Mouse (Mus musculus): ENCODE results near the gene Sec22b.

The Sec22b gene

DNA sequence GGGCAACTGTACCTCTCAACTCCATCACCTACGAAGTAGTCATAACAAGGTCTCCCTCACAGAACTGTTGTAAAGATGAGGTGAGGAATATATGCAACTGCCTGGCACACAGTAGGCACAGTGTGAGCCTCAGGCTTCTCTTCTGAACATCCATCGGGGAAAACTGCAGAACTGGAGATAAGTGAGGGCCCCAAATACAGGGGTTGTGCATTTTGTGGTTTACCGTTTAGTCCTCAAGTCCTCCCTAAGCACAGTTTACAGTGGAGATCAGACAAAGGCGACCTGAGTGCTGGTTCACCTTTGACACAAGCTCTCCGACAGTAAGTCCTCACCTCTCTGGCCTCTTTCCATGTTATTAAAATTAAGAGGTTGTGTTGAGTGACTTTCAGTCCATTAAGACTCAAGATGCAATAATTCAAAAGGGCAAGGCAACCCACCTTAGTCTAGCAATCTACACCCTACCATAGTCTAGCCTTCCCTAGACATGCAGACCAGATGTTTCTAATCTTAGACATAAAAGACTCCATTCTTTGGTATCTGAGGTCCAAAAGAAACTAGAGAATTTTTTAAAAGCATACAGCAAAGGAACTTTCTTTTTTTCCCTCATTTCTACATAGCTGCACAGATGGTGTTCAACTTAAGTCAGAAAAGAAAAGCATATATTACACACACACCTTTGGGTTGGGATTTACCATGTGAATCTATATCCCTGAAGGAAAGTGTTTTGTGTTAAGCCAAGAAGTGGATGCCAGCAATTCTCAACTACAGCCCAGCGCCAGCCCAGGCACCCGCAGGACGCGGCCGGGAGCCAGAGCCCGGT lies 40.7 kb downstream of the Sec22b start:
- DNase-seq = no peak

DNA sequence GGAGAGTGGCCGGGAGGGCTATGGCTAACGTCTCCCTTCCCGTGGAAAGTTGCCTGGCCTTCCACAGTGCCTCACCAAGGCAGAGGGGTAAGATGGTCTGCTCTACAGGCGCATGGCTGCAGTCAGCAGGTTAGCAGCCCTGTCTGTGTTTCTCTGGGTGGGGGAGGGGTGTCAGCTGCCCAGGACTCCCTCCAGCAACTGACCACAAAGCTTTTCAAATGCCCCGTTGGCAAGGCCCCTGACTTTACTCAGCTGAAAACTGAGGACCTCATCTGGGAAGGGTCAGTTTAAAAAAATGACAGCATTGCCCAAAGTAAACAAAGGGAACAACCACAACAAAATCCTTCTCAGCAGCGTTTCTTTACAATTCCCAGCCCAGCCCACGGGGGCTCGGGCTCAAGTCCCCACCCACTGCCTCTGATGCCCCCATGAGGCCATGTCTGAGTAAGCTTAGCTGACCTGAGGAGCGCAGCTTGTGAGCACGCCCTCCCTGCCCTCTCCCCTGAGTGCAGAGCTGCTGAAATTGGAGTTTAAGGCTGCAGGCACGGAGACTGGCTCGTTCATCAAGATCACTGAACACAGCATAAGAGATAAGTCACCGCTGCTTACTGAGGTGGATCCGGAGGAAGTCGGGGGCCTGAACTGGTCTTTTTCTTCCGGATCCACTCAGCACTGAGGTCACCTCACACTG lies 41.4 kb downstream of the Sec22b start:
- no peak for DNase-seq

DNA sequence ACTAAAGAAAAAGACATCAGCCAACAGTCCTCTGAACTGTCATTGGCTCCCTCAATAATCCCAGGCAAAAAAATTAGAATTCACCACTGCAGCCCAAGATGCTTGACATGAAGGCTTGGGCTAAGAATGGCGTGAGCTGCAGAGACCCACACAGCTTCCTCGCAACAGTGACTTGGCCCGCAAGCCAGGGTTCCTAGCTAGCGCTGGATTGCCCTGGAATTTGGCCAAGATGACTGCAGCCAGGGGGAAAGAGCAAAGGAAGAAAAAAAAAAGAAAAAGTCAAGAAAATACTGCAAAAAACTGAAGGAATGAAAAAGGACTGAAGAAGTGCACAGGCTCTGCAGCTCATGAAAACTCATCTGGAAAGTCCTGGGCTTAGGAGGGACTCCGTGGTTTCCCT lies 43.5 kb downstream of the Sec22b start:
- no peak for DNase-seq

DNA sequence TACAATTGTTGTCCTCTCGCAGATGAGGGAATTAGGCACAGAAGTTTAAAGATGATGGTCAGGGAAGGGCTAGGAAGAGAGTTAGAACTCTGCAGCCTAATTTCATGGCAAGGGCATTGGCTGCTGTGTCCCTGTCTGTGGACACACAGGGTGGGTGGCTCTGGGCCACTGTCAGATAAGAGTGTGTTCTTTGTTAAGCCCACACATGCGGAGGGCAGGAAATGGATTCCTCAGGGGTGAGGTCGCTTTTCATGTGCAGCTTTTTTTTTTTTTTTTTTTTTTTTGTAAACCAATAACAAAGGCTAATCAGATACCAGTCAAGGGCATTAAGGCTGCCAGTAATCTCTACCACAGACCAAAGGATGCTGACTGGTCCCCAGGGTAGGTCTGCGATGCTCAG lies 45.4 kb downstream of the Sec22b start:
- no peak for DNase-seq

DNA sequence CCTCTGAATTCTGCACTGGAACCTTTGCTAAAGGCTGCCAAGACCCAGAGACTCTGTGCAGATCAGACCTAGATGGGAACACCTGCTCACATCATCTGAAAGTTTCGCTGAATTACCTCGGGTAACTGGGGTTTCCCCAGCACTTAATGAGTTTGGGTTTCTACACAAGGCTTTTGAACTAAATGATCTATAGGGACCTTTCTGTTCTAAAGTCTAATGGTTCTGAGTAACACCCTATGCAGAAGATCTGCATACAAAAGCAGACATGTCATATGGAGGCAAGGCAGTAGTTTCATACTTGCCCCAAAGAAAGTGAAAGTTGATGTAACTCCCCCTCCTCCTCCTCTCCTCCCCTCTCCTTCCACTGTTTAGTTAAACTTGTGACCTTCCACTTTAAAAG lies 47.5 kb downstream of the Sec22b start:
- no peak for DNase-seq

DNA sequence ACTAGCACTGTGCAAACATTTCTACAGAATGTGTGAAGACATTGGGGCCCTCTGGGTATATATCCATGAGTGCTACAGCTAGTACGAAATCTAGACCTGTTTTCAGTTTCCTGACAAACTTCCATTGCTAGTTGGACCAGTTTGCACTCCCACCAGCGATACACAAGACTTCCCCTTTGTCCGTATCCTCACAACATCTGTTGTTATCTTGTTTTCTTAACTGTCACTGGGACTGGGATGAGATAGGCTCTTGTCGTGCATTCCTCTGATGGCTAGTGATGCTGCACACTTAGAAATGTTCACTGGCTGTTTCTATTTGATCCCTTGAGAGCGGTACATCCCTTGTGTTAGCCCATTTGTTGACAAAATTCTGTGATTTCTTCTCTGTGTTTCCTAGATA lies 49.0 kb downstream of the Sec22b start:
- DNase-seq = no peak

DNA sequence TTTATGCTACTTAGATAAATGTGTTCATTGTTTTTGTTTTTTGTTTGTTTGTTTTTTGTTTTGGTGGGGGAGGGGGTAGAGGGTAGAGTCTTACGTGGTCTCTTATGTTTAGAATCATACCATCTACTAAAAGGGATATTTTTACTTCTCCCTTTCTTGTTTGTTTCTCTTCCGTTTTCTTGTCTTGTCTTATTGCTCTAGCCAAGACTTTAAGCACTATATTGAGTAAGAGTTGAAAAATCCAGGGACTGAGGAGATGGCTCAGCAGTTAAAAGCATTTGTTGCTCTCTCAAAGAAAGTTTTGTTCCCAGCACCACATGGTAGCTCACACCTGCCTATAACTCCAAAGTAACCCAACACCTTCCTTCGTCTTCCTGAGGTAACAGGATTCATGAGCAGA lies 50.1 kb downstream of the Sec22b start:
- DNase-seq = no peak

DNA sequence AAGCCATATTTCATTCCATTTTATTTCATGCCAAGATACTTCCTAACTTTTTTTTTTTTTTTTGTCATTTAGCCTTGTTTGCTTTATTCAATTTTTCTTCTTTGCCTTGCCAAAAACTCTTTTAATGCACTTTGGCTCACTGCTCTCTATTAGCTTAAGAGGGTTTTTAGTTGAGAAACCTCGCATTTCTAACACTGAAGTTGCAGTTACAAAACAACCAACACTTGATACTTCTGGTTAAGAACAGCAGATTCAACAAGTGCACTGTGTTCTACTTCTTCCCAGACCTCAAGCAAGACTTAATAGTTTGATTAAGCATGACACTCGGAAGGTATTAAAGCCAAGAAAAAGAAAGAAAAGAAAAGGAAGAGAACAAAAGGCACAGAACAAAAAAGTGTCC lies 52.2 kb downstream of the Sec22b start:
- DNase-seq = no peak

DNA sequence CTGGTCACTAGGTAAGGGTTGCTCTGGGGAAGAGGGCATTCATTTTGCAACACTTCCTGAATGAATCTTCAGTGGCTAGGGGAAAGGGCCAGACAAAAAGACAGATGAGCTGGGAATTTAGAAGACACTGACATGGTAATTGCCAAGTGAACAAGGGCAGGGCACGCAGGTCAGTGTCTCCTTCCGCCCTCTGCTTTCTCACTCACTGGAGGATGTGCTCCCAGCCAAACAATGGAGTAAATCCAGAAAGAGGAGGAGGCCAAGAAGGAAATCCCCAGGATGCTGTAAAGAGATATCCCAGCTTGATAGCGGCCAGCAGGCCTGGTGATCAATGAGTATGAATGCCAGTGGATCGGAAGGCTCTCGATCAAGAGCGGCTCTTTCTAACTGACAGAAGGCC lies 55.3 kb downstream of the Sec22b start:
- DNase-seq = no peak

DNA sequence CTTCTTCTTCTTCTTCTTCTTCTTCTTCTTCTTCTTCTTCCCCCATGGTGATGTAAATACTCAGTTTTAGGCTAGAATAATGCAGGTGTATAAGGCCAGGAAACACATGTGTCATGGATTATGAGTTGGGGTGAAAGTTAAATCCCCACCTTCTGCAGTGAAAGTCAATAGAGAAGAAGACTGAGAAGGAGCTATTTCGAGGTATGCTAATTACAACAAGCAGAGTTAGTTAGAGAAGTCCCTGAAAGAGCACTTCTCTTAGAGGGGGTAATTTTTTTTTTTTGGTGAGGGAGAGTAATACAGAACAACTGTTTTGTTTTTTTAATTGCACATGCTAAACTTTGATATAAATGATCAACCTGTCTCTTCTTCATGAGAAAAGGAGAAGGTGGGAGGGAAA lies 55.9 kb downstream of the Sec22b start:
- DNase-seq = no peak

DNA sequence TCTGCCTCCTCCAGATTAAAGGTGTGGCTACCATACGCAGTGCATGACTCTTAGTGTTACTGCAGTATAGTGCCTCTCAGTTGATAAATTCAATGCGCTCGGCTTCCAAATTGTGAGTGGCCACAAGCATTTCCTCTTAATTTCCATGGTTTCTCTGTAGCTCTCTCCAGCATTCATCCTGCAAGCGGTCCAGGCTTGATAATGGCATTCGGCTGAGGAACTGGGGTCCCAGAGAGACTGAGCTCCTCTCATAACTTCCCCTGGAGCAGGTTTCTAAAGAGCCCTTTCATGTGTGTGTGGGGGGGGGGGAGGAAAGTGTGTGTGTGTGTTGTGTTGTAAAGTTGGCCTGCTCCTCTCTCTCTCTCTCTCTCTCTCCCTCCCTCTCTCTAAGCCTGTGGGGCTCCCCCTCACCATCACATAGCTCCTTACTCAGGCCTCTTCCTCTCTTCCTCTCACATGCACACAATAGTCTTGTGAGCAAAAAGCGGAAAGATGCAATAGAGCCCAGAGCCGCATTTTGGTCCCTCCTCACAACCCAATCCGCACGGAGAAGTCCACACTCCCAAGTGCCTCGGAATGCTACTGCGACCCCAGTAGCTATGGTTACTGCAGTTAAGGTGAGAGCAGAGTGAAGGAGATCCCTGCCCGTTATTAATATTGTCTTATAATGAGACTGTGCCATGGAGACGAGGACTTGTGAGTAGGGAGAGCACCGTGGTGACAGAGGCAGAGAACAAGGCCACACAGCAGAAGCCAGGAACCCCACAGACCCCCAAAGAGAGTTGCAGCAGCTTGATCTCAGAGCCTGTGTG lies 60.0 kb downstream of the Sec22b start:
- no peak for DNase-seq

DNA sequence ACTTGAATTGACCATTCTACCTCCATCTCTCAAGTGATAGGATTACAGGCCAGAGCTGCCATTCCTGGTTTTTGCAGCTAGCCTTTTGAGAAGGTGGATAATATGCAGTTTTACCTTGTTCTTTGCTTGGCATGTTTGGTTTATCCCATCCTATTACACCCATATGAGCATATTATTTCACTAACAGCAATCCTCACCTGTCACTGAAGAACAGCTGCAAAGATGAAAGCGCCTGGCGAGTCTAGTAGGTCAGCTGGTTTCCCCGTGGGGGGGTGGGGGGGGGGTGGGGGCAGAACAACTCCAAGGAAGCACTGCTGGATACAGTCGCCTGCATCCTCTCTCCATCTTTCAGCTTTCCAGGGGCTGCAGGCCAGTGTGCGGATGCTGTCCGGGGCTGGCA lies 61.0 kb downstream of the Sec22b start:
- no peak for DNase-seq

DNA sequence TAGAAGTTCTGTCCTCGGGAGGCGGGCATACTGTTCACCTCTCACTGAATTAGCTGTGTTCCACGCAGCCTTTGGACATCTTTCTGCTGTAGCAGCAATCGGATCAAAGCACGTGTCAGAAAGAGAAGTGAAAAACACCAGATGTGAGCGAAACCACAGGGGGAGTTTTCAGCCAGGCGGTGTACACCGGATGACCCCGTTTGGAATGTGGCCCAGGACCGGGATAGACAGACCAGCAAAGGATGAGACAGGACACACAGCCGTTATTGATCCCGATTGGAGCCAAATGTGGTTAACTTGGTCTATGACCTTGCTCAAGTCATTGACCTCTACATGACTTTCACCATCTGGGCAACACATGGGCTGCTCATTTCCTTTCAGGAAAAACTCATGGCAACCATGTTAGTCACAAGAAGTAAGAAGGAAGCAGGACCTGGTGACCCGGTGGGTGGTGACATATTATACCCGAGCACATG lies 63.9 kb downstream of the Sec22b start:
- peak in 1 of 2 experiments; percentile 16 for DNase-seq

DNA sequence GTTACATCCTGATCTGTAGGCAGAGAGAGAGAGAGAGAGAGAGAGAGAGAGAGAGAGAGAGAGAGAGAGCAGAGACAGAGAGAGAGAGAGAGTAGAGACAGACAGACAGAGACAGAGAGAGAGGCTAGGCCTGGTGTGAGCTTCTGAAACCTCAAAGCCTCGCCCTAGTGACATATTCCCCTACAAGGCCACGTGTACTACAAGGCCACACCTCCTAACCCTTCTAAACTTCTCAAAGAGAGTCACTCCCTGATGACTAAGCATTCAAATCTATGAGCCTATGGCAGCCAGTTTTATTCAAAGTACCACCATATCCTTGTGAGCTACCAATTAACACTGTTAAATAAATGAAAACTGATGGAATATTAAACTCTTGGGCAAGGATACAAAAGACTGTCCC lies 66.6 kb downstream of the Sec22b start:
- no peak for DNase-seq

DNA sequence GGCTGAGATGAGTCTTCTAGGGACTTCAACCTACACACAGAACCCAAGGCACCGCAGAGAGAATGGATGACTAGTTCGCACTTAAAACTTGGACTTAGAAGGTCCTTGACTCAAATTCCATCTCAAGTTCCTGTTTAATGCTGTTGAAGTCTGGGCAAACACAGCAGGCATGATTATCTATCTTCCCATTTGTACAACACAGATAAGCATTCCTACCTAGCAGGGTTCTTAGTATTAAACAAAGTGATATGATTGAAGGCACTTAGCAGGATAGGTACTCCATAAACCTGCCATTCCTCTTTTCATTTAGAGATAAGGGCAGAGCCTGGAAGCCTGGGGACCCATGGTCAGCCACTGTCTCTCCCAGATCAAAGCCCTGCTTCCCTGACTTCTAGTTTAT lies 67.2 kb downstream of the Sec22b start:
- no peak for DNase-seq

DNA sequence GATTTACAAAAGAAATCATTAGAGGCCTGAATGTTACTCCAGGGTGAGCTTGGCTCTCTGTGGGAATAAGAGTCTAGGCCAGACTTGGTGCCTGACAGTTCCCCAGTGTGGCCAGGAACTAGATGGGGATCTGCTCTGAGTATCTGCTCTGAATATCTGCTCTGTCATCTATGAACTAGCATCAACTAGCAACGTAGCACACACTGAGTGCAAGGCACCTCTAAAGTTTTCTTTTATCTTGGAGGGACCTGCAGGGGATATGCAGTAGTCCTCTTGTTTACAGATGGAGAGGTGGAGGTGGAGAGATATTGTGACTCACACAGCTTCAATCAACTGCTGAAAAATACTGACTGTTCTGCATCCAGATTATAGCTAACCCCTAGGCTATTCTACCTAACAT lies 68.0 kb downstream of the Sec22b start:
- no peak for DNase-seq

DNA sequence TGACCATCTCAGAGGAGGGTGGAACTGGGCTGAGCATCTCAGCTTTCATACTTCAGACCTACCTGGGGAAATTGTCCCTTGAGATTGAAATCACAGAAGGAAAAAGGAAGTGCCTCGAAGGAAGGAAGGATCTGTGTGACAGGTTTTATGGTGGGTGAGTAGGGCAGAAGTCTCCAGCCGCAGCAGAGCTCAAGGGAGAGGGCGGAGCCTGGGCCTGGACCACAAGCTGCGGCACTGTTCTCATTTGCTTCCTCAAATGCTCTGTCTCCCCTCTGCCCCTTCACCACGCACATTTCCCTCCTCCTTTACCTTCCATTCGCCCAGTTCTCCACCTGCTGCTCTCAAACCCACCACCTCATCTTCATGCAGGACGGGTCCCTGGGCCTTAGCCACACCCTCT lies 70.1 kb downstream of the Sec22b start:
- DNase-seq = peak; percentile 9 to 25

DNA sequence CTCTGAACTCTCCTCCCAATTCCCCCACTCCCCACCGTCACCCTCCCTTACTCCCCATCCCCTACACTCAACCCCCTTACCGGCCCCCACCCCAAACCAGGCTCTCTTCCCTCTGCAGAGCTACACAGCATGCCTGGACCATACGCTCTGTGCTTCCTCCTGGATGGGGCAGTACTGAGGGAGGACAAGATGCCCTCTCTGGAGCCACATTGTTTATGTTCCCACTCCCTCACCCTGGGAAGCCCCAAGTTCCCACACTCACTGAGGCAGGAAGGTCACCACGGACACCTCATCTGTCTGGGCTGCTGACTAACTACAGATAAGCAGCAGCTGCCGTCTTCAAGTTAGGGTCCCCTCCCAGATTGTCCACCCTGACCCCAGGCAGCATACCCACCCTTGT lies 71.2 kb downstream of the Sec22b start:
- DNase-seq = no peak

DNA sequence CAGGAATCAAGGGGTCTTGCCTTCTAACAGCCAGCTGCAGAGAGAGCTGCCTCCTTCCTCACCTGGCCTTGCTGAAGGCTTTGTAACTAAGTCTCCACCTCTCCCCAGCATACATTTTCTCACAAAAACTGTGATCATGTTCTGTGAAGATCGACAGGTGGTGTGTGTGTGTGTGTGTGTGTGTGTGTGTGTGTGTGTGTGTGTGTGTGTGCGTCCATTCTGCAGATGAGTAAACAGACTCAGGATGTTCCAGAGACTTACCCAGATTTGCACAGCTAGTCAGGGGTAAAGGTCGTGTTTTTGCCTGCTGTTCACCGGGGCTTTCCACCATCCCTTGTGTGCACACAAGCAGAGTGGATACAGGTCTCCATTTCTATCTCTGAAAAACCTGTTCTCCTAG lies 71.7 kb downstream of the Sec22b start:
- DNase-seq = no peak
